Mouse (Mus musculus) midbrain, embryonic 12.5 days (tissue): Measurements from ENCODE around the gene Tnpo1. TPM values are rescaled to one million over a fixed set of nuclear protein-coding genes. Genes with fewer than 3 reads are reported as not detected.

Experiments
- ATAC-seq: fragments of 200-750 bp; cut with Nextera tagmentation; 2 replicates; pipeline ENCODE4 v1.8.0; 2017; ENCODE audit warnings: low read depth, moderate TSS enrichment, moderate library complexity; ENCODE audit not compliant: low FRiP score
- H3K27ac ChIP-seq: fragments of 300-500 bp; sonication (generic); replicated peaks from 2 replicates; pipeline ENCODE4 v1.5.1; 2016; ENCODE audit warnings: mild to moderate bottlenecking
- H3K27me3 ChIP-seq: fragments of 300-500 bp; sonication (generic); 2 replicates; pipeline ENCODE4 v1.6.1; 2016; ENCODE audit warnings: mild to moderate bottlenecking
- H3K36me3 ChIP-seq: fragments of 300-500 bp; sonication (generic); 2 replicates; pipeline ENCODE4 v1.6.1; 2016
- H3K4me1 ChIP-seq: fragments of 300-500 bp; sonication (generic); 2 replicates; pipeline ENCODE4 v1.6.1; 2016
- H3K4me2 ChIP-seq: fragments of 300-500 bp; sonication (generic); replicated peaks from 2 replicates; pipeline ENCODE4 v1.6.1; 2016; ENCODE audit warnings: mild to moderate bottlenecking, moderate library complexity
- H3K4me3 ChIP-seq: fragments of 300-500 bp; sonication (generic); 2 replicates; pipeline ENCODE4 v1.5.1; 2016; ENCODE audit warnings: mild to moderate bottlenecking
- H3K9ac ChIP-seq: fragments of 300-500 bp; sonication (generic); replicated peaks from 2 replicates; pipeline ENCODE4 v1.6.1; 2016; ENCODE audit warnings: mild to moderate bottlenecking, moderate library complexity
- H3K9me3 ChIP-seq: fragments of 300-500 bp; sonication (generic); 2 replicates; pipeline ENCODE4 v1.6.1; 2016; ENCODE audit warnings: mild to moderate bottlenecking
- WGBS: fragments of 180-500 bp; shearing (Covaris S2); methylation state at CpG from one replicate; pipeline ENCODE4 v1.1.7; 2016; 5-methylcytosine and 5-hydroxymethylcytosine counted together
- polyA plus RNA-seq: library from polyadenylated mRNA; unstranded; fragments of >200 nt; fragmentation: Nextera tagmentation; extraction: Ambion mirVana; gene quantifications from 2 replicates; pipeline ENCODE4 v1.2.1, GENCODE M21; 2016

The Tnpo1 gene
- polyA plus RNA-seq, 1 experiment from 2014 or later = 86.9 TPM

DNA sequence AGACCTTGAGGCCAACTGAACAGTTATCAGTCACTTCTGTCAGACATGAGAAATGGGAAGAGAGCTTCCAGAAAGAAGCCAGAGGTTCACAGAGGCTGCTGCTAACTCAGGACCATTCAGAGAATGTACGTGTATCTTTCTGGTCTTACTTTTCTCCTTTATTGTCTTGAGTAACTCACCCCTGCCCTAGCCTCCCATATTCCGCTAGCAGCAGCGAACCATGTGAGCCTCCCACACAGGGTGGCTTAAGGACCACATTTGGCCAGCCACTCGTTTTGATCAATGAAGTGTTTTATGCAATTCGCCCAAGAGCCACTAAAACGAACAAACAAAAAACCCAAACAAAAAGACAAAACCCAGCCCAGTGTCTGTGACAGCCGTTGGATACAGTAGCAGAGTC is 25.8 kb upstream of the Tnpo1 start:
- H3K9me3 ChIP-seq = no peaks in the 10 kb centered on the region
- H3K4me3 ChIP-seq = no peak overlapping the region
- no peak overlapping the region for H3K4me2 ChIP-seq
- no peak overlapping the region for H3K9ac ChIP-seq
- no peak for ATAC-seq
- no peaks in the 10 kb centered on the region for H3K27me3 ChIP-seq
- no peaks in the 10 kb centered on the region for H3K36me3 ChIP-seq
- no peak overlapping the region for H3K27ac ChIP-seq
- no peaks in the 10 kb centered on the region for H3K4me1 ChIP-seq
- WGBS = 72% methylated on average over 7 of the region's 7 CpGs

DNA sequence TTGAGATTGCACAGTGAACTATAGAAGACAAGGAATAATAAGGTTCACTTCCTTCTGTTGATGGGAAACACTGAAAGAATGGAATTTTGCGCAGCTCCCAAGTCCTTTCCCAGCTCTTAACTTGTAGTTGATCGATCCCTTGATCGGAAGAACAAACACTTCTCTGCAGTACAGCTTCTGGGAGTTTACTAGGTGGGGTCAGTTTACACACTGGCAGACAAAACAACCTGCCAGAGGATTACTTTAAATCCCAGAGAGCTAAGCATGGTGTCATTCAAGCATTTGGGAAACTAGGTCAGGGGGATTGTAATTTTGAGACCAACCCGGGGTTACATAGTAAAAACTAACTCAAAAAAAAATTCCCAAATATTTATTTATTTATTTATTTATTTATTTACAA is 22.0 kb upstream of the Tnpo1 start:
- ATAC-seq = no peak
- WGBS = 36% methylated on average over 4 of the region's 4 CpGs

DNA sequence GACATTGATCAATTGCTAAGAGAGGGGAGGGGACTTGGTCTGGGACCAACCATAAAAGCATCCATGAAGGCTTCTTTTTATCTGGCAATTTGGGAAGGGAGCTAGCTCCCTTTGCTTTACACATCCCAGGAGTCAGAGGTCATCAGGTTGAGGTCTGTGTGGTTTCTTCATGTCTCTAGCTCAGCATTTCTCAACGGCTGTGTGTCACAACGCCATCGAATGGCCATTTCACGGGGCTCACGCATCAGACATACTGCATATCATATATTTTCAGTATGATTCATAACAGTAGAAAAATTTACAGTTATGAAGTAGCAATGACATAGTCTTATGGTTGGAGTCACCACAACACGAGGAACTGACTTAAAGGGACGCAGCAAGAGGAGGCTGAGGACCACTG is 20.2 kb upstream of the Tnpo1 start:
- Histone ChIP-seq H3K4me1 (no peaks in the 10 kb centered on the region), H3K27ac (no peak overlapping the region), H3K4me2 (no peak overlapping the region), H3K36me3 (no peaks in the 10 kb centered on the region), H3K9me3 (no peaks in the 10 kb centered on the region), H3K9ac (no peak overlapping the region), H3K27me3 (no peaks in the 10 kb centered on the region), H3K4me3 (no peak overlapping the region)
- no peak for ATAC-seq
- WGBS = 90% methylated on average over 7 of the region's 7 CpGs

More for the DNA sequence above, 22.0 kb upstream of the Tnpo1 start:
- Histone ChIP-seq H3K9me3 (no peaks in the 10 kb centered on the region), H3K9ac (no peak overlapping the region), H3K4me3 (no peak overlapping the region), H3K27me3 (no peaks in the 10 kb centered on the region), H3K27ac (no peak overlapping the region), H3K4me1 (no peaks in the 10 kb centered on the region), H3K36me3 (no peaks in the 10 kb centered on the region), H3K4me2 (no peak overlapping the region)

DNA sequence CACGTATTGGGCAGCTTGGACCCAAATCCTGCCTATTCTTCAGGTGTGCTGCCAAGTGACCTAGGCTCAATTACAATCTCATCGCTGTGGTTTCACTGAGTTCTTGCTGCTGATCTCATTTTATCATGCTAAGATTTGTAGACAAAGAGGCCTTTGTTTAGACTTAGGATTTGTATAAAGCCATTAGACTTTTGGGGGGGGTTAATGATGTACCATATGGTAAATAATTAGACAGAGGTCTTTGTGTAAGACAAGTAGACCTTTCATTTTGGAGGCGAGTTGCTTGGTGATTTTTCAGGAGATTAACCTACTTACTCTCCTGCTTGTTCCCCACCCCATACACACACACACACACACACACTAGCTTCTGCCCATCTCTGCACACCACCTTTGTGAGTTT is 19.7 kb upstream of the Tnpo1 start:
- WGBS = 51% methylated on average over 3 of the region's 3 CpGs
- Histone ChIP-seq H3K4me2 (no peak overlapping the region), H3K36me3 (no peaks in the 10 kb centered on the region), H3K27me3 (no peaks in the 10 kb centered on the region), H3K9ac (no peak overlapping the region), H3K27ac (no peak overlapping the region), H3K4me1 (no peaks in the 10 kb centered on the region), H3K4me3 (no peak overlapping the region), H3K9me3 (no peaks in the 10 kb centered on the region)
- no peak for ATAC-seq

DNA sequence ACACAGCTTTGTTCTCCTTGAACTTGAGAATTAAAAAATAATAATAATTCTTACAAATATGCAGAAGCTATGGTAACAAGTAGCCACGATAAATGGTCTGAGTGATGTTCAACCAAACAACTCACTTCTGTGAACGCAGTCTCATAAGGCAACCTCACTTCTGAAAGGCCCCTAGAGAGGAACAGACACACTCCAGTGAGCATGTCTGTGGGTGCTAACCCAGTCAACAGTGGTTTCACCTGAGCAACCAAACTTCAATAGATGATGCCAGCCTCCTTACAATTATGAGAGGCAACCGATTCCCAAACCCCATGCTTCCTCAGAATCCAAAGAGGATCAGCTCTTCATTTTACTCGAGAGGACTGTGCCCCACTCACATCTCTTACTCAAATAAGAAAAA is 19.2 kb upstream of the Tnpo1 start:
- no peak overlapping the region for H3K4me2 ChIP-seq
- no peaks in the 10 kb centered on the region for H3K27me3 ChIP-seq
- H3K9me3 ChIP-seq = no peaks in the 10 kb centered on the region
- no peaks in the 10 kb centered on the region for H3K4me1 ChIP-seq
- ATAC-seq = no peak
- H3K9ac ChIP-seq = no peak overlapping the region
- H3K27ac ChIP-seq = no peak overlapping the region
- no peaks in the 10 kb centered on the region for H3K36me3 ChIP-seq
- 93% methylated on average over 4 of the region's 4 CpGs for WGBS
- no peak overlapping the region for H3K4me3 ChIP-seq

DNA sequence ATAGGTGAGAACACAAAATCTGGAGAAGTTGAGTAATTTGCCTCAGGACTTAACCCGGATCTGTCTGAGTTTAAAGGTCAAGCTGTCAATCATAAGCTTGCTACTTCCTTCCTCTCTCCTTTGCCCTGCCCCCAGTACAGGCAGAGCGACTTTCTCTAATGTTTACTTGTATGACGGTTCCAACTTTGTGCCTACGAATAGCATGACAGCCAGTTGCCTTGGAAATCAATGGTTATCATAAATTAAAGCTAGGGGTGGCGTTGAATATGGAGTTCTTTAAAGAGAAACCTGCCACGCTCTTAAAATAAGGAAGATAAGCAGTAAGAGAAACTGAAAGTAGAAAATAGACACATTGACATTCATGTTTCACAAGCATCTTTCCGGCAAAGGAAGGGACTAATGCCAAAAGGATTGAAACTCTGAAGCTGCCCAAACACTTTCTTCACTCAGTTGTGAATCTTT is 18.5 kb upstream of the Tnpo1 start:
- H3K9ac ChIP-seq = no peak overlapping the region

DNA sequence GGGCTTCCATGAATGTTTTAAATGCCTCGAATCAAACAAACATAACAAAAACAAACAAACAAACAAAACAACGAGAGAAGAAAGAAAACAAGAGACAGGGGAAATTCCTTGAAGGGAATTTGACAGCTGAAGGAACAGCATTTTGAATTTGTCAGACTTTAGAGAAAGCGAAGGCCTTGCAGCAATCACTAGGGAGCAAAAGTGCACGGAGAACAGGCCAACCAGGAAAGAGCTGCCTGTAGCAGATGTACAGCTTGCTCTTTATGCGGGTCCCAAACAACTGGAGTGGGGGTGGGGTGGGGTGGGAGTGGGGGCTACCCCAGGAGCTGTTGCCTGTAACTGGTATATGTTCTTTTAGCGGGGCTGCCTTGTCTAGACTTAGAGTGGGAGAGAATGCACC is 16.2 kb upstream of the Tnpo1 start:
- H3K36me3 ChIP-seq = no peaks in the 10 kb centered on the region
- H3K27ac ChIP-seq = no peak overlapping the region
- no peak overlapping the region for H3K4me3 ChIP-seq
- no peak for ATAC-seq
- no peak overlapping the region for H3K4me2 ChIP-seq
- no peak overlapping the region for H3K9ac ChIP-seq
- no peaks in the 10 kb centered on the region for H3K4me1 ChIP-seq
- no peaks in the 10 kb centered on the region for H3K9me3 ChIP-seq
- 78% methylated on average over 6 of the region's 6 CpGs for WGBS
- H3K27me3 ChIP-seq = no peaks in the 10 kb centered on the region

More for the DNA sequence above, 18.5 kb upstream of the Tnpo1 start:
- Histone ChIP-seq H3K4me1 (no peaks in the 10 kb centered on the region), H3K27ac (no peak overlapping the region), H3K4me3 (no peak overlapping the region), H3K4me2 (no peak overlapping the region), H3K9me3 (no peaks in the 10 kb centered on the region), H3K27me3 (no peaks in the 10 kb centered on the region), H3K36me3 (no peaks in the 10 kb centered on the region)
- no peak for ATAC-seq
- WGBS = 86% methylated on average over 7 of the region's 7 CpGs

DNA sequence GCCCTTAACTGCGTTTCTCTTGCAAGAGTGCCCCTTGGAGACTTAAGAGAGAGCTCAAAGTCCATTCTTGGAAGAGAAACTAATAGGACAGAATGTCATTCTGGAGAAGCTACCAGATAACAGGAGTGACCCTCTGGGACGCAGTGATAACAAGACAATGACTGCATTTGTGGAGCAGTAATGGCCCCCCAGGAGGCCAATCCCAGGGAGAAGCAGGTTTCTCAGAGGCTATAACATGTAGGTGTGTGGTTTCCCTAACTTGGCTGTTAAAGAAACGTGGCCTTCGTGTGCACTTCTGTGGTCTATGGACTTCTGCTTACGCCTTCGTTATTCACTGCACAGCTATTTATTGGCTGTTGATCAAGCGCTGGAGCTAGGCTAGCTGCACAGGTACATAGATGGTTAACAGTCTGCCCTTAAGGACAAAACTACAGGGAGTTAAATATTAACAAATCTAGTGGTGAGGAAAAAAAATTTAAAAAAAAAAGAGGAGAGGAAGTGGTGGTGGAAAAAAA is 15.7 kb upstream of the Tnpo1 start:
- no peak overlapping the region for H3K27ac ChIP-seq
- H3K4me2 ChIP-seq = no peak overlapping the region
- no peaks in the 10 kb centered on the region for H3K9me3 ChIP-seq
- WGBS = 83% methylated on average over 7 of the region's 7 CpGs
- no peaks in the 10 kb centered on the region for H3K27me3 ChIP-seq
- ATAC-seq = no peak
- no peak overlapping the region for H3K4me3 ChIP-seq
- no peak overlapping the region for H3K9ac ChIP-seq
- no peaks in the 10 kb centered on the region for H3K4me1 ChIP-seq
- no peaks in the 10 kb centered on the region for H3K36me3 ChIP-seq

DNA sequence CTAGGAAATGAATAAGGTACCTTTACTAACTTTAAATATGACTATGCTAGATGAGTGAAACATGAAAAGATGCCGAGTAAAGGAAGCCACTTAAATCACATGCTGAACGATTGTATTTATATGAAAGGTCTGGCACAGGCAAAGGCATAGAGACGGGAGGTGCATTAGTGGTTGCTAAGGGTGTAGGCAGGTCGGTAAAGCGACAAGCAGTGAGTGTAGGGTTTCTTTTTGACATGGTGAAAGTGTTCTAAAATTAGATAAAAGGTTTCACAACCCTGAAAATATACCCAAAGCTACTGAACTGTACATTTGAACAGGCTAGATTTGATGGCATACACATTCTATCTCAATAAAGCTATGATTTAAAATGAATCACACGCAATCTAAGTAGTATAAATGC is 10.9 kb upstream of the Tnpo1 start:
- Histone ChIP-seq H3K9ac (no peak overlapping the region), H3K4me1 (no peaks in the 10 kb centered on the region), H3K9me3 (no peaks in the 10 kb centered on the region), H3K36me3 (no peaks in the 10 kb centered on the region), H3K27ac (no peak overlapping the region), H3K4me2 (no peak overlapping the region), H3K27me3 (no peaks in the 10 kb centered on the region), H3K4me3 (no peak overlapping the region)
- 89% methylated on average over 6 of the region's 6 CpGs for WGBS
- ATAC-seq = no peak

DNA sequence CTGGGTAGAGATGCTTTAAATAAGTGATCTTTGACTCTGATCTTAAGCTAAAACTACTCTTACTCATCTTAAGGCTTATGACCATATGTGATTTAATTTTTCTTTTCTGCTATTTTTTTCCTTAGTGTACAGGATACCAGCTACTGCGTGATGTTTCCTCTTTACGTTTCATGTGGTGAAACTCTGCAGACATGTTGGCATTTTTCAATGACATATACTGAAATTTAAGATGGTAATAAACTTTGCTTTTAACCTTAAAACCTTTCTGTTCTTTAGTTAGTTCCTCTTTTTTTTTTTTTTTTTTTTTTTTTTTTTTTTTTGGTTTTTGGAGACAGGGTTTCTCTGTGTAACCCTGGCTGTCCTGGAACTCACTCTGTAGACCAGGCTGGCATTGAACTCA is 2.7 kb upstream of the Tnpo1 start:
- H3K4me3 ChIP-seq = no peak overlapping the region
- H3K27me3 ChIP-seq = no peaks in the 10 kb centered on the region
- H3K36me3 ChIP-seq = 0 out of 2 replicates have a peak, but pooled peaks cover 3% of the 10 kb centered on the region
- no peak overlapping the region for H3K9ac ChIP-seq
- no peak overlapping the region for H3K4me2 ChIP-seq
- no peak overlapping the region for H3K27ac ChIP-seq
- 98% methylated on average over 2 of the region's 2 CpGs for WGBS
- peaks cover 6% of the 10 kb centered on the region; the same call in 1 of the 2 replicates for H3K4me1 ChIP-seq
- no peaks in the 10 kb centered on the region for H3K9me3 ChIP-seq
- ATAC-seq = no peak

DNA sequence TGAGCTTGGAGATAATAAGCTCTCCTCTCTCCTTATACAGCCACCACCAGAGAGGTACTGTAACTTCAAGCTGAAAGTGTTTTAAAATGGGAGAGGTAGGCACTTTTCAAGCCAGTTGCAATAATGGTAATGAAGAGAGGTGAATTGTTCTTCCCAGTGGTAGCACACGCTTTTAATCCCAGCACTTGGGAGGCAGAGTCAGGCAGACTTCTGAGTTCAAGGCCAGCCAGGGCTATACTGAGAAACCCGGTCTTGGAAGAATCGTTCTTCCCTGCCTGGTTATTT is 716 bp upstream of the Tnpo1 start:
- 0 out of 2 replicates have a peak, but pooled peaks have one; percentile 1 for ATAC-seq

DNA sequence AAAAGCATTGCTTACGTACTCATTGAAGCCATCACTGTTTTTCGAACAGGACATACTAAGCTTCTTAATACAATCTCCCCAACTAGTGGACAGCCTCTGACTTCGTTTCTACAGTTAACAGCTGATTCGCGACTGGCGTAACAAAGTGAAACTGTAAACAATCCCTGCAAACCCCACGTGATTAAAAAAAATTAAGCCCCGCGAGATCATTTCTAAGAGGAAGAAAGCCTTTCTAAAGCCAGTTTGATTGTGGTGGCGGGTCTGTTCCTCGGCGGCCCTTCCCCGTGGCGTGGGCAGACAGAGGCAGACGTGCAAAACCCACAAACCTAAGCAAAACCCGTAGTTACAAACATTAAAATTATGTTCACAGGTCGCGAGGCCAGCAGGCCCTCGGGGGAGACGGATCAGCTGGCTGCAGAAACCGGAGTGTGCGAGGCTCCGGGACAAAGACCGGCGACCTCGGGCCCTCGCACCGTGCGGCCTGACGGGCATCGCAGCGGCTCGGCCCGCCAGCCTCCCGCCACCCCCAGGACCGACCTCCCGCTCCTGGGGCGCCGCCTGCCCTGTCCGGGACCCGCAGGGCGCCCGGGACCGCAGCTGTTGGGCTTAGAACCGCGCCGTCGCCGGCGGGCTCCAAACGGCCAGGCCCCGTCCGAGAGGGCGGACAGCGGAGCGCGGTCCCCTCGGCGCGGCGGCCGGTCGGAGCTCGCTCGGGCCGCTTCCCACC is 535 bp downstream of the Tnpo1 start:
- Histone ChIP-seq H3K36me3 (peaks cover 21% of the 10 kb centered on the region), H3K4me1 (peaks cover 16% of the 10 kb centered on the region), H3K4me3 (peak overlapping the region; percentile 98), H3K4me2 (peak overlapping the region; percentile 84), H3K9ac (peak overlapping the region; percentile 100), H3K27ac (peak overlapping the region; percentile 99), H3K27me3 (no peaks in the 10 kb centered on the region), H3K9me3 (no peaks in the 10 kb centered on the region)
- no peak for ATAC-seq
- WGBS = under 1% methylated on average over 62 of the region's 66 CpGs

More for the DNA sequence above, 716 bp upstream of the Tnpo1 start:
- H3K4me1 ChIP-seq = peaks cover 7% of the 10 kb centered on the region; the same call in 1 of the 2 replicates
- H3K4me3 ChIP-seq = peak overlapping the region; percentile 98
- H3K27me3 ChIP-seq = no peaks in the 10 kb centered on the region
- peak overlapping the region; percentile 99 for H3K27ac ChIP-seq
- no peaks in the 10 kb centered on the region for H3K9me3 ChIP-seq
- H3K9ac ChIP-seq = peak overlapping the region; percentile 100; the same call in 1 of the 2 replicates
- 85% methylated on average over 3 of the region's 3 CpGs for WGBS
- peak overlapping the region; percentile 84 for H3K4me2 ChIP-seq
- H3K36me3 ChIP-seq = peaks cover 13% of the 10 kb centered on the region
